Mouse (Mus musculus) lung, embryonic 16.5 days (tissue): Measurements from ENCODE around the gene Ggt7. TPM values are rescaled to one million over a fixed set of nuclear protein-coding genes. Genes with fewer than 3 reads are reported as not detected.
A peak's percentile ranks its signal among the peaks of the same experiment; 100 is the strongest.

ENCODE experiments used
- ATAC-seq: fragments of 200-750 bp; cut with Nextera tagmentation; 2 replicates; pipeline ENCODE4 v1.8.0; 2017; ENCODE audit warnings: low read depth, mild to moderate bottlenecking, moderate library complexity
- H3K27ac ChIP-seq: fragments of 300-500 bp; sonication (generic); 2 replicates; pipeline ENCODE4 v1.5.1; 2014; ENCODE audit warnings: mild to moderate bottlenecking, control low read depth, low read length
- H3K27me3 ChIP-seq: fragments of 300-500 bp; sonication (generic); 2 replicates; pipeline ENCODE4 v1.6.1; 2014; ENCODE audit warnings: low read depth, low read length, mixed read lengths; ENCODE audit not compliant: control insufficient read depth, insufficient read depth
- H3K36me3 ChIP-seq: fragments of 300-500 bp; sonication (generic); 2 replicates; pipeline ENCODE4 v1.6.1; 2014; ENCODE audit warnings: low read length; ENCODE audit not compliant: control insufficient read depth, insufficient read depth
- H3K4me1 ChIP-seq: fragments of 300-500 bp; sonication (generic); replicated peaks from 2 replicates; pipeline ENCODE4 v1.6.1; 2014; ENCODE audit warnings: low read length, mixed read lengths; ENCODE audit not compliant: control insufficient read depth, insufficient read depth
- H3K4me2 ChIP-seq: fragments of 300-500 bp; sonication (generic); 2 replicates; pipeline ENCODE4 v1.6.1; 2014; ENCODE audit warnings: low read depth, low read length, control low read depth
- H3K4me3 ChIP-seq: fragments of 300-500 bp; sonication (generic); 2 replicates; pipeline ENCODE4 v1.5.1; 2014; ENCODE audit warnings: mild to moderate bottlenecking, low read length, control low read depth
- H3K9ac ChIP-seq: fragments of 300-500 bp; sonication (generic); 2 replicates; pipeline ENCODE4 v1.6.1; 2014; ENCODE audit warnings: low read length, control low read depth
- H3K9me3 ChIP-seq: fragments of 300-500 bp; sonication (generic); 2 replicates; pipeline ENCODE4 v1.6.1; 2016; ENCODE audit warnings: low read length; ENCODE audit not compliant: control insufficient read depth
- WGBS: fragments of 180-500 bp; shearing (Covaris S2); extraction: QIAGEN DNeasy Blood & Tissue Kit; methylation state at CpG from one replicate; pipeline ENCODE4 v1.1.7; 2014; 5-methylcytosine and 5-hydroxymethylcytosine counted together
- polyA plus RNA-seq: library from polyadenylated mRNA; unstranded; fragments of >200 nt; fragmentation: Nextera tagmentation; extraction: Ambion mirVana; gene quantifications from 2 replicates; pipeline ENCODE4 v1.2.1, GENCODE M21; 2015

Gene Ggt7
- 3.5 TPM in 2 replicates for polyA plus RNA-seq

DNA sequence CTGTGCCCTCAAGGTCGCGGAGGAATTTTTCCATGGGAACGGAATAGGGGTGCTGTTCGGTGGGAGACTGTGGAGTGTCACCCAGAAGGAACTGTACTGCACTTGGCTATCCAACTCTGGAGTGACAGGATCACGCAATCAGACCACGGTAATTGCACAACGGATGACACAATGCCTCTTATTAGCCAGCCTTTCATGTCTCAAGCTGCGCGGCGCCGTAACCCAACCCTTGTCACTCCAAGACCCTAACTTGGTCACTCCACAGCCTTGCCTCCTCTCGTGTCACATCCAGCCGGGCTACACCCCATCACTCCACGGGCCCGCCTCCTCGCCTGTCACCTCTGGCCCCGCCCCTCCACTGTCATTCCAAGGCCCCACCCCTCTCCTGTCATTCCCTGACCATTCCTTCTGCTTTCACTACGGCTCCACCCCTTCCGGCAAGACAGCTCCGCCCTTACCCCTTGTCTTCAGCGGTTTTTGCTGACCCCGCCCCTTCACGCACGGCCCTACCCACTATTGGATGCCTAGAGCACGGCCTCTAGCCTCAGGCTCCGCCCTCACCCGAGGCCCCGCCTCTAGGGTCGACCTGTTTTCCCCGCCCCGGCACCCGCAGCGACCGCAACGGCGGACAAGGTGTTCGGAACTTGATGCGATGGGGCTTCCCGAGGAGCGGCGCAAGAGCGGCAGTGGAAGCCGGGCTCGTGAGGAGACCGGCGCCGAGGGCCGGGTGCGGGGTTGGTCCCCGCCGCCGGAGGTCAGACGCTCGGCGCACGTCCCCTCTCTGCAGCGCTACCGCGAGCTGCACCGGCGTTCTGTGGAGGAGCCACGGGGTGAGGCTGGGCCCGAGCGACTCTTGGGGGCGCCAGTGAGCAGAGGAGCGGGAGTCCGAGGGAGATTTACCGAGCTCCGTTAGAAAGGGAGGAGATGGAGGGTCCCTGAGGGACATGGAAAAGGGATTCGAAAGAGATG lies at the start of gene Ggt7, which contains the start of gene Acss2:
Gene Ggt7 (minus strand): TSS at position 783 of the 969 bp plus-strand sequence.
Gene Acss2 (plus strand): TSS at position 494 of the 969 bp plus-strand sequence.
- ATAC-seq: peak; percentile 99
- peaks cover 5% of the 10 kb centered on the region for H3K4me1 ChIP-seq
- H3K36me3 ChIP-seq: no peaks in the 10 kb centered on the region
- H3K4me3 ChIP-seq: peak within 1 kb of the TSS; percentile 92
- WGBS: 2% methylated on average over 70 of the region's 70 CpGs
- peaks cover 12% of the 10 kb centered on the region for H3K27me3 ChIP-seq
- H3K27ac ChIP-seq: peak within 1 kb of the TSS; percentile 36; the same call in 1 of the 2 replicates
- H3K9me3 ChIP-seq: no peaks in the 10 kb centered on the region
- peak within 1 kb of the TSS; percentile 94 for H3K4me2 ChIP-seq
- peak within 1 kb of the TSS; percentile 78 for H3K9ac ChIP-seq

DNA sequence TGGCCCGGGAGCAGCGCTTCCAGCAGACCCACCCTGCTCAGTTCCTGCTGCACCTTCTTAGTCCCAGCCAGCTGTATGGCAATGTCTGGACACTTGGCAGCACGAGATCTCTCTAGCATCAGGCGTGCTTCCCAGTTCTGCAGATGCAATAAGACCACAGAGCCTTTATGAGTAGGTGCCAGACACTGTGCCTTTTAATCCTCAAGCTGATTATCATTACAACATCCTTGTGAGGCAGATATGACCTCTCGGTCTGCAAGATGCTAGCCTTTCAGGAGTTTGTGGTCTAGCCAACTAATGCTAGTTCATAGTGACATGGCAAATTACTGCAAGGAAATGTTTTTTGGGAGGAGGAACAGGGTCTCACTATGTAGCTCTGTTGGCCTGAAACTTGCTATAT lies 49.7 kb upstream of the Ggt7 start:
- Histone ChIP-seq H3K4me2 (no peak overlapping the region), H3K27ac (no peak overlapping the region), H3K4me1 (no peaks in the 10 kb centered on the region), H3K36me3 (0 out of 2 replicates have a peak, but pooled peaks cover 2% of the 10 kb centered on the region), H3K4me3 (no peak overlapping the region), H3K9ac (no peak overlapping the region), H3K9me3 (no peaks in the 10 kb centered on the region), H3K27me3 (no peaks in the 10 kb centered on the region)
- 77% methylated on average over 5 of the region's 5 CpGs for WGBS
- no peak for ATAC-seq

DNA sequence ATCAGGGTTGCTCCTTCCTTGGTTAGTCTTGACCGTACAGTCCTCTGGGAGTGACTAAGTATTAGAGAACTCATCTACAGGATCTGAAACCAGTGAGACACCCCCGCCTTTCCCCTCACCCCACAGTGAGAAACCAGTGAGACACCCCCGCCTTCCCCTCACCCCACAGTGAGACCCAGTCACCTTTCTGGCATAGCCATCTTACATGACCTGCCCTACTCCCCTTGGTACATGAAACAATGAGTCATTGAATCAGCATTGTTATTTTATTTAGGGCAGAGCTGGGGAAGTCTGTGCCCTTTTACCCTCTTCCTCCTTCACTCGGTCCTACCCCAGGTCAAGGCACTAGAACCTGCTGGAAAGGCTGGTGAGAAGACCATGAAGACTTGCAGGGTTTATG lies 44.9 kb upstream of the Ggt7 start:
- H3K27ac ChIP-seq: no peak overlapping the region
- no peak overlapping the region for H3K4me3 ChIP-seq
- no peak overlapping the region for H3K9ac ChIP-seq
- ATAC-seq: no peak
- H3K36me3 ChIP-seq: 0 out of 2 replicates have a peak, but pooled peaks cover 2% of the 10 kb centered on the region
- no peaks in the 10 kb centered on the region for H3K9me3 ChIP-seq
- H3K4me1 ChIP-seq: no peaks in the 10 kb centered on the region
- no peak overlapping the region for H3K4me2 ChIP-seq
- whole genome bisulfite sequencing: 65% methylated on average over 4 of the region's 4 CpGs
- H3K27me3 ChIP-seq: no peaks in the 10 kb centered on the region

DNA sequence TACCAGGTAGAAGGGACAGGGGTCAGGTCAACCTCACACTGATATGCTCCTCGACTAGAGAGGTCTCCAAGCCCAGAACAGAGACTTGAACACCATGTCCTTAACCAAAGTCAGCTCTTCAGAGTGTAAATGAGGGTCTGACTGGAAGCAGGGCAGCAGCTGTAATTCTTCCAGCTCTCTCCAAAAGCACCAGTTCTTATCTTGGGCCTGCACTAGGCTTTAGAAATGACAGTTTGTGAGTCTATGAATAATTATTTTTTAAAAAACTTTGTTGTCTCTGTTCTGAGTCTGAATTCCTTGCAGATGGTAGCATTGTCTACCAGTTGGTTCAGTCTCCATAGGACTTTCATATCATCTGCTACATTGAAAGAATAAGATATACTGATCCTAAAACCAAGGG lies 44.2 kb upstream of the Ggt7 start:
- no peak overlapping the region for H3K4me2 ChIP-seq
- no peaks in the 10 kb centered on the region for H3K27me3 ChIP-seq
- ATAC-seq: no peak
- 20% methylated on average over 1 of the region's 1 CpGs for WGBS
- H3K4me3 ChIP-seq: no peak overlapping the region
- no peak overlapping the region for H3K27ac ChIP-seq
- H3K9me3 ChIP-seq: no peaks in the 10 kb centered on the region
- H3K36me3 ChIP-seq: 0 out of 2 replicates have a peak, but pooled peaks cover 2% of the 10 kb centered on the region
- no peaks in the 10 kb centered on the region for H3K4me1 ChIP-seq
- no peak overlapping the region for H3K9ac ChIP-seq

DNA sequence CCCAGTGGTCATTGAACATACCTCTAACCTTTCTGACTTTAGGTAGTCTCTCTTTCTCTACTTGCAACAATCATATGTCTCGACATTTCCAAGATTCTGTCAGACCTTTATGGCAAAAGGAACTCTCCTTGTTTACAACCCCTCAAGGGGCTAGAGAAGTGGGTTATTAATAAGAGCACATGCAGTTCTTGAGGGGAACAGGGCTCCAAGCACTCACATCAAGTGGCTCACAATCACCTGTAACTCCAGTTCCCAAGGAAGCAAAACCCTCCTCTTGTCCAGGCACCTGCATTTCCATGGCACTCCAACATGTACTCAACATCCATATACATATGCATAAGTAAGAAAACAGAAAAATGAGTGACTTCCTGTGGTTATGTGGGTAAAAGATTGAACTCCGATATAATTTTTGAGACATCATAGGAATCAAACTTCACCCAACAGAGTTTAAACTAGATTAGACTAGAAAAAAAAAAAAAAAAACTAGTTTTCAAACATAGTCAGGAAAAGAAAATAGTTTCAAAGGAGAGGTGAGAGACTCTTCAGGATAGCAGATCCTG lies 36.5 kb upstream of the Ggt7 start:
- H3K4me3 ChIP-seq: no peak overlapping the region
- no peaks in the 10 kb centered on the region for H3K36me3 ChIP-seq
- no peaks in the 10 kb centered on the region for H3K4me1 ChIP-seq
- no peak overlapping the region for H3K4me2 ChIP-seq
- no peak overlapping the region for H3K9ac ChIP-seq
- H3K27me3 ChIP-seq: no peaks in the 10 kb centered on the region
- H3K27ac ChIP-seq: no peak overlapping the region
- H3K9me3 ChIP-seq: no peaks in the 10 kb centered on the region
- ATAC-seq: no peak
- WGBS: 65% methylated on average over 2 of the region's 2 CpGs

DNA sequence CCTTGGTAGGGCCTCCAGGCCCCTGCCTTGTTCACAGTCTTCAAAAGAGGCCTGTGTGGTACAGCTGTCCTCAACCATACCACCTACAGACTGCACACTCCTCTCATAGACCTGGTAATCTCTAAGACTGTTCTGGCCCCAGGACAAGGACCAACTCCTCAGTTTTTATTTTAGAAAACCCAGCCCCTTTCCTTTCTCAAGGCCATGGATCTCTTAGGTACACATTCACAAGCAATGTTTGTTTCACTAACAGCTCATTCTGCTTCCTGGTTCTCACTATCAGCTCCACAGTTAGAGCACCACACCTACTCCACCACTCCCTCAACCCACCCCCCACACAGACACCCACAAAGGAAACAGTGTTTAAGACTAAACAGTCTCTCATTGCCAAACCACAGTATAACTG lies 34.9 kb upstream of the Ggt7 start:
- Histone ChIP-seq H3K4me3 (no peak overlapping the region), H3K4me1 (no peaks in the 10 kb centered on the region), H3K4me2 (no peak overlapping the region), H3K27me3 (no peaks in the 10 kb centered on the region), H3K27ac (no peak overlapping the region), H3K9ac (no peak overlapping the region), H3K9me3 (no peaks in the 10 kb centered on the region), H3K36me3 (no peaks in the 10 kb centered on the region)
- no peak for ATAC-seq

GRCm38 (mm10) chr2:155552336-155552735 lies 34.3 kb upstream of the Ggt7 start:
- Histone ChIP-seq H3K9ac (no peak overlapping the region), H3K4me1 (no peaks in the 10 kb centered on the region), H3K4me2 (no peak overlapping the region), H3K9me3 (no peaks in the 10 kb centered on the region), H3K27me3 (no peaks in the 10 kb centered on the region), H3K36me3 (no peaks in the 10 kb centered on the region), H3K4me3 (no peak overlapping the region), H3K27ac (no peak overlapping the region)
- no peak for ATAC-seq

DNA sequence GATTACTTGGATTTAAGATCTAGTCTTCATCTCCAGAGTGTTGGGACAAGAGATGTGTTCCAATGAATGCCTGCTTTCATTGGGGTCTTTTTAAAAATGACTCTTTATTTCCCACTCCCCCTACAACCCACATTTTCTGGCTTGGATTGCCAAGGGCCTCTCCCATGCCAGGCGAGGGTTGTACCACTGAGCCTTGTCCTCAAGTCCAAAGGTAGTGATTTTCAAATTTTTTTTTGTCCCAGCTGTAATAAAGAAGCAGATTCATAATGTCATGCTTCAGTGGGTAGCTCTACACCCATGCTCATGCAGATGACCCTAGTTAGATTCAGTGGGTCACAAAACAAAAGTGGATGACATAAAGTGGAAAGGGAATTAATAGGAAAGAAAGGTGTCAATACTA lies 28.9 kb upstream of the Ggt7 start:
- Histone ChIP-seq H3K4me2 (no peak overlapping the region), H3K36me3 (no peaks in the 10 kb centered on the region), H3K9me3 (no peaks in the 10 kb centered on the region), H3K4me3 (no peak overlapping the region), H3K27ac (no peak overlapping the region), H3K4me1 (no peaks in the 10 kb centered on the region), H3K27me3 (no peaks in the 10 kb centered on the region), H3K9ac (no peak overlapping the region)
- no peak for ATAC-seq
- WGBS: 63% methylated on average over 1 of the region's 1 CpGs

GRCm38 (mm10) chr2:155540822-155541458 lies 22.9 kb upstream of the Ggt7 start:
- Histone ChIP-seq H3K27me3 (no peaks in the 10 kb centered on the region), H3K27ac (no peak overlapping the region), H3K36me3 (no peaks in the 10 kb centered on the region), H3K4me3 (no peak overlapping the region), H3K9me3 (no peaks in the 10 kb centered on the region), H3K9ac (no peak overlapping the region), H3K4me2 (no peak overlapping the region), H3K4me1 (0 out of 2 replicates have a peak, but pooled peaks cover 5% of the 10 kb centered on the region)
- 39% methylated on average over 6 of the region's 6 CpGs for WGBS
- ATAC-seq: peak; percentile 49
